Mouse (Mus musculus) retina, postnatal 1 day (tissue): Measurements from ENCODE around the gene Col18a1.

ENCODE experiments used
- DNase-seq: peaks from one replicate; pipeline ENCODE4 v3.0.0-alpha.2; 2012

Gene Col18a1

GRCm38 (mm10) chr10:77004936-77005335, 161.4 kb downstream of the Col18a1 start:
- peak; percentile 55 for DNase-seq
